Mouse (Mus musculus): Measurements from ENCODE around the gene Naa38. TPM values are rescaled to one million over a fixed set of nuclear protein-coding genes. Genes with fewer than 3 reads are reported as not detected.
A peak's percentile ranks its signal among the peaks of the same experiment; 100 is the strongest.

Gene Naa38
- polyA plus RNA-seq, 1 experiment from 2014 or later: 97.6 TPM

DNA sequence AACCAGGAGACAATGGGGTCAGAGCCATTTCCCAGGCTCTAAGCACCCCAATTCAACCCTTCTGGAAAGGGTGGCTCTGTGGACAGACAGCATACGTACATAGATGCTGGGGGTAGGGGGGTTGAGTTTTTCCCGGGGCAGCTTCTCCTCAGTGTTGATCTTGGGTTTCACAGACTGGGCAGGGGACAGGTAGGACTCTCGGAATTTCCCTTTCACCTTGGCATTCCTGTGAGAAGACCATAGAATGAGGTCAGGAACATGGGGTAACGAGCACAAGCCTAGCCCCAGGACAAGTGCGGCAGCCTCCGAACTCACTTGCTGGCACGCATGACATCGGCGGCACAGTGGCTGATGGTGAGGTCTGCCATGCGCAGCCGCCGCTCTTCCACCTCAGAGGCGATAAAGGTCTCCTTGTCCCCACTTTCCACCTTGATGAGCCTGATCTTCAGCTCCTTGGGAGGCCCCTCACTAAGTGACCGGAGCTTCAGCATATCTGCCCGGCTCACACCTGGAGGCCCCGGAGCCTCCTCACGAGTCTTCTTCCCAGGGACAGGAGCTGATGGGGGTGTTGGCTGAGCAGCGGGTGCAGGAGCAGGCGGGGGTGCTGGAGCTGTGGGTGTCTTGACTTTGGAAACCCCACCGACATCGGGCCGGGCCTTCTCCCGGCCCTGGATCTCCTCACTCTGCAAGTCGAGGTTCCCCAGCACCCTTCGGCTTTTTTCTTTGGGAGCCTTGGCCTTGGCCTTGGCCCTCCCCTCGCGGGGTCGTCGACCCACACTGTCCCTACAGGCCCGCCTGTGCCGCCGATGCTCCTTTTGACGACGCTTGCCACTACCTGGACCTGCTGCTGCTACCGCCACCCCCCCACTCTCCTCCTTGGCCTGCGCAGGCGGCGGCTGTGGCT, 8.7 kb downstream of the Naa38 start:
- WGBS: 94% methylated on average over 38 of the region's 38 CpGs
- no peak for DNase-seq
- Histone ChIP-seq H3K9me3 (ENCODE audit: control insufficient read depth, low read length) (no peaks in the 10 kb centered on the region), H3K4me1 (ENCODE audit: control insufficient read depth, insufficient read depth, low read length) (peaks cover 10% of the 10 kb centered on the region), H3K27me3 (ENCODE audit: control insufficient read depth, insufficient read depth, low read length) (no peaks in the 10 kb centered on the region), H3K4me2 (ENCODE audit: low read length) (no peak overlapping the region), H3K9ac (replicated peaks; ENCODE audit: low read length) (no peak overlapping the region), H3K4me3 (replicated peaks; ENCODE audit: low read depth, low read length) (no peak overlapping the region), H3K36me3 (ENCODE audit: control insufficient read depth, insufficient read depth, low read length) (peaks cover 94% of the 10 kb centered on the region), H3K27ac (replicated peaks; ENCODE audit: low read depth, low read length) (0 out of 2 replicates have a peak overlapping the region, but pooled peaks have one; percentile 8)
- ATAC-seq (ENCODE audit: low FRiP score, low TSS enrichment): no peak

DNA sequence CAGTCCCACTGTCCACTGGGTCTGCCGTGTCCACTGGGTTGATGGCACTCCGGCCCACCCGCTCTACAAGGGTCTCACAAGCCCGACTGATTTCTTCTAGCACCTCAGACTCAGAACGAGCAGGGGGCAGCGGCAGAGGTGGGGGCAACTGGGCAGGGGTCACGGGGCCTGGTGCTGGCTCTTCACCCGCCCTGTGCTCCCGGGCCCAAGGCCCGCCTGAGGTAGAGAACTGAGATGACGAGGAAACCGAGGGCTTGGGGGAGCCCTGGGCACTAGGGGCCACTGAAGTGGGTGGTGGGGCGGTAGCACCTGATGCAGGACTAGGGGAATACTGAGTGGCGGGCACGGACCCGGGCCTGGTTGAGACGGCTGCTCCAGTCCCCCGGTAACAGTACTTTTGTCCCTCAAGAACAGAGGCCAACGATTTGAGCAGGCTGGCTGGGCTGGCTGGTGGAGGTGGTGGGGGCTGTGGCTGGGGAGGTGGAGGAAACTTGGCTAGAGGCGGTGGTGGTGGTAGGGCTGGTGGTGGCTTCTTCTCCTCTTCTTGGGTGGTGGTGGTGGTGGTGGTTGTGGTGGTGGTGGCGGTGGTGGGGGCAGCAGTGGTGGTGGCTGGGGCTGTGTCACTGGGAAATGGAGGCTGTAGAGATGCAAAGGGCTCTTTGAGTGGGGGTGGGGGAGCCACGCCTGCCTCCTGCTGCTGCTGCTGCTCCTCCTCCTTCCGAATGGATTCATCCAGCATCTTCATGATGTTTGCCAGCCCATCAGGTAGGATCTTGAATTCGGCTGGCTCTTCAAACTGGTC, 9.5 kb downstream of the Naa38 start:
- DNase-seq (no peak), ATAC-seq (ENCODE audit: low FRiP score, low TSS enrichment) (no peak)
- Histone ChIP-seq H3K27me3 (ENCODE audit: control insufficient read depth, insufficient read depth, low read length) (no peaks in the 10 kb centered on the region), H3K4me3 (replicated peaks; ENCODE audit: low read depth, low read length) (no peak overlapping the region), H3K27ac (replicated peaks; ENCODE audit: low read depth, low read length) (no peak overlapping the region), H3K9me3 (ENCODE audit: control insufficient read depth, low read length) (no peaks in the 10 kb centered on the region), H3K9ac (replicated peaks; ENCODE audit: low read length) (no peak overlapping the region), H3K4me1 (ENCODE audit: control insufficient read depth, insufficient read depth, low read length) (peaks cover 13% of the 10 kb centered on the region), H3K4me2 (ENCODE audit: low read length) (no peak overlapping the region), H3K36me3 (ENCODE audit: control insufficient read depth, insufficient read depth, low read length) (peaks cover 85% of the 10 kb centered on the region)
- WGBS: 93% methylated on average over 23 of the region's 24 CpGs

DNA sequence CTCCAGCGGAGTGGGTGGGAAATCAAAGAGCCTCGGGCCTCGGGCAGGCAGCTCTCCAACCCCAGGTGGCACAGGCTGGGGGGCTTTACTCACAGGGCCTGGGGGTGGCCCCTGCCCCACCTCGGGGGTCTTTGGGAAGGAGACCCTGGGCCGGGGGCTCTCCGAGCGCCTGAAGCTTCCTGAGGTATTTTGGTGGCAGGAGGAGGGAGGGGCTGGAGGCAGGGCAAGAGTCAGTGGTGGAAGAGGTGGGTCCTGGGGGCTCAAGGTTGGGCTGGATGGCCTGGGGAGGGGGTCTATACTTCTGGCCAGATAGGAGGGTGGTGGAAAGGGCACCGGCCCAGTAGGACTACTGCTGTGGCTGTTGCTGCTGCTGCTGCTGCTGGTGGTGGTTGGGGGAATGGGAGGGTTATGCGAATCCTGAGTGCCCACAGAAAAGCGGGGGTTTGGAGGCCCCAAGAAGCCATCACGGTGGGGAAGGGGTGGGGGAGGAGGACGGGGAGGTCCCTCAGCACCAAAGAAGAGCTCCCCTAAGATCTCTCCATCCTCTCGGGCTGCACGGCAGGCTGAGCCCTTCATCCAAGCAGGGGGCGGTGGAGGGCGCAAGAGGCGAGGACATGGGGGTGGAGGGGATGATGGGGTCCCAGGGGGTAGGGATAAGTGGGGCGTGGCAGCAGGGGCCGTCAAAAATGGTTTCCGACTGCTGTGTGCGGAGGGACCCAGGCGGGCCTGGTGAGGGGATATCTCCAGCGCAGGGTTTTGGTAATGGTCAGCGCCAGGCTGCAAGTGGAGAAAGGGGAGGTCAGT, 10.3 kb downstream of the Naa38 start:
- WGBS: 91% methylated on average over 24 of the region's 24 CpGs

DNA sequence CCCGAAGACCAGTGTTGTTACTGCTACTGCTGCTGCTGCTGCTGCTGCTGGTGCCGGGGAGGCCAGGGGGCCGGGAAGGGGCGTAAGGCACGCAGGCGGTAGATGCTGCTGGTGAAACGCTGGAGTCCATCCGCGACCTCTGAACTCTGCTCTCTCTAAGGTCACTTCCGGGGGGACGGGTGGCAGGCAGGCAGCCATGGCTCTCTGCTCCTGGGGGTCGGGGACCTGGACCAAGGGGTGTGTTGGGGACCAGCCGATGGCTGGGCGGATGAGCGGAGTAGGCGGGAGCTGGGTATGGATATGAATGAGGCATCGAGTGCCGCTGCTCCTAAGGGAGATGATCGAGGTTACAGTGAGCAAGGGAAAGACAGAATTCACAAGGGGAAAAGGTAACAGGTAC, 11.0 kb downstream of the Naa38 start:
- ATAC-seq (ENCODE audit: low FRiP score, low TSS enrichment) (no peak), DNase-seq (no peak)
- no peaks in the 10 kb centered on the region for H3K9me3 ChIP-seq (ENCODE audit: control insufficient read depth, low read length)
- no peak overlapping the region for H3K27ac ChIP-seq (replicated peaks; ENCODE audit: low read depth, low read length)
- H3K9ac ChIP-seq (replicated peaks; ENCODE audit: low read length): no peak overlapping the region
- WGBS: 90% methylated on average over 19 of the region's 19 CpGs
- H3K4me1 ChIP-seq (ENCODE audit: control insufficient read depth, insufficient read depth, low read length): peaks cover 17% of the 10 kb centered on the region
- no peak overlapping the region for H3K4me2 ChIP-seq (ENCODE audit: low read length)
- H3K4me3 ChIP-seq (replicated peaks; ENCODE audit: low read depth, low read length): no peak overlapping the region
- H3K36me3 ChIP-seq (ENCODE audit: control insufficient read depth, insufficient read depth, low read length): peaks cover 70% of the 10 kb centered on the region
- no peaks in the 10 kb centered on the region for H3K27me3 ChIP-seq (ENCODE audit: control insufficient read depth, insufficient read depth, low read length)

More for the DNA sequence above, 10.3 kb downstream of the Naa38 start:
- DNase-seq (no peak), ATAC-seq (ENCODE audit: low FRiP score, low TSS enrichment) (no peak)
- no peaks in the 10 kb centered on the region for H3K27me3 ChIP-seq (ENCODE audit: control insufficient read depth, insufficient read depth, low read length)
- peaks cover 77% of the 10 kb centered on the region for H3K36me3 ChIP-seq (ENCODE audit: control insufficient read depth, insufficient read depth, low read length)
- peaks cover 17% of the 10 kb centered on the region for H3K4me1 ChIP-seq (ENCODE audit: control insufficient read depth, insufficient read depth, low read length)
- H3K27ac ChIP-seq (replicated peaks; ENCODE audit: low read depth, low read length): no peak overlapping the region
- no peaks in the 10 kb centered on the region for H3K9me3 ChIP-seq (ENCODE audit: control insufficient read depth, low read length)
- no peak overlapping the region for H3K4me3 ChIP-seq (replicated peaks; ENCODE audit: low read depth, low read length)
- H3K4me2 ChIP-seq (ENCODE audit: low read length): no peak overlapping the region
- H3K9ac ChIP-seq (replicated peaks; ENCODE audit: low read length): no peak overlapping the region

DNA sequence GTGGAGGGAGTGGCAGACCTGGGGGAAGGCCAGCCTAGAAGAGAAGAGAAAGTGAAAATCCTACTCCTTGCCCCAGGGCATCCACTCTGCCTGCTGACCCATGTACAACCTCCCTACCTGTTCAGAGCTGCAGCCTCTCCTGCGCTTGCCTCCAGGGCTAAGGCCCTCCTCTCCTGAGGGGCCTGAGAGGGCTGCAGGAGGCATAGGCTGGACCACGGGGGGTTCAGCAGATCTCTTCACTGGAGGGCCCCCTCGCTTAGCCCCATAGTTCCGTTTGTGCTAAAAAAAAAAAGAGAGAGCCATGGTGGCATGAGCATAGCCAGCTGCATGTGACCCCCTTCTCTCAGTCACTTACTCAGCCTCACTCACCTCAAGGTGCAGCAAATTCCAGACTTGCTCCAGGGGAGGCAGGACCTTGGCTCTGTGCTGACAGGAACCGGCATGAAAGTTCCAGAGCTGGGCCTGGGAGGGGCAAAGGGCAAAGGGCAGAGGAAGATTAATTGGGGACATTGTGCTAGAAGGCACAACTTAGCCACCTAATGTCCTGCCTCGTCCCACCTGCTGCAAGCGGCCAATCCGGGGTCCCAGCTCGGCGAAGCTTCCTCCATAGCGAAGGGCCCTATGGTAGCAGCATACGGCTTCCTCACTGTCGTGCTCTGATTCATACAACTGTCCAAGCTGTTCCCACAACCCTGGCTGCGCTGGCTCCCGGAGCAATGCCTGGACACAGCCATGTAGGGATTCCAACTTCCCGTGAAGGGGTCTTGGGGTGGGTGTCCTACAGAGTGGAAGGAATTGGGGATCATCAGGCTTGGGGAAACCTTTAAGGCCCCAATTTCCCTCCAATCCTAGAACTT, 11.8 kb downstream of the Naa38 start:
- 0 out of 2 replicates have a peak overlapping the region, but pooled peaks have one; percentile 3 for H3K9ac ChIP-seq (replicated peaks; ENCODE audit: low read length)
- 93% methylated on average over 16 of the region's 16 CpGs for WGBS
- H3K27ac ChIP-seq (replicated peaks; ENCODE audit: low read depth, low read length): no peak overlapping the region
- no peaks in the 10 kb centered on the region for H3K27me3 ChIP-seq (ENCODE audit: control insufficient read depth, insufficient read depth, low read length)
- no peak overlapping the region for H3K4me3 ChIP-seq (replicated peaks; ENCODE audit: low read depth, low read length)
- no peak overlapping the region for H3K4me2 ChIP-seq (ENCODE audit: low read length)
- DNase-seq (no peak), ATAC-seq (ENCODE audit: low FRiP score, low TSS enrichment) (no peak)
- peaks cover 68% of the 10 kb centered on the region for H3K36me3 ChIP-seq (ENCODE audit: control insufficient read depth, insufficient read depth, low read length)
- H3K4me1 ChIP-seq (ENCODE audit: control insufficient read depth, insufficient read depth, low read length): peaks cover 22% of the 10 kb centered on the region
- no peaks in the 10 kb centered on the region for H3K9me3 ChIP-seq (ENCODE audit: control insufficient read depth, low read length)

DNA sequence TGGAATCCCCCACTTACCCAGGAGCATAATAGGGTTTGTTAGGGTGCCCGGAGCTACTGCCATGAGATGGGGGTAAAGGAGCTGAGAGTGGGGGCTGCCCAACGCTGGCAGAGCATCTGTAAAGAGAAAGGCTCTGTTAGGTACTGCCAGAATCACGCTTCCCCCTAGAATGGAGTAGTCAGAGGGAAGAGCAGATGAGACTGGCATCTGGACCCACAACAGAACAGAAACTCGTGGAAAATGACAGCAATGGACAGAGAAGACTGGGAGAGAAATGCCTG, 12.4 kb downstream of the Naa38 start:
- ATAC-seq (ENCODE audit: low FRiP score, low TSS enrichment) (no peak), DNase-seq (no peak)
- Histone ChIP-seq H3K9ac (replicated peaks; ENCODE audit: low read length) (0 out of 2 replicates have a peak overlapping the region, but pooled peaks have one; percentile 85), H3K27me3 (ENCODE audit: control insufficient read depth, insufficient read depth, low read length) (no peaks in the 10 kb centered on the region), H3K36me3 (ENCODE audit: control insufficient read depth, insufficient read depth, low read length) (peaks cover 68% of the 10 kb centered on the region), H3K27ac (replicated peaks; ENCODE audit: low read depth, low read length) (no peak overlapping the region), H3K4me1 (ENCODE audit: control insufficient read depth, insufficient read depth, low read length) (peaks cover 28% of the 10 kb centered on the region), H3K4me3 (replicated peaks; ENCODE audit: low read depth, low read length) (peak overlapping the region; percentile 62; the same call in 1 of the 2 replicates), H3K4me2 (ENCODE audit: low read length) (peak overlapping the region; percentile 99), H3K9me3 (ENCODE audit: control insufficient read depth, low read length) (no peaks in the 10 kb centered on the region)
- WGBS: 88% methylated on average over 4 of the region's 4 CpGs

DNA sequence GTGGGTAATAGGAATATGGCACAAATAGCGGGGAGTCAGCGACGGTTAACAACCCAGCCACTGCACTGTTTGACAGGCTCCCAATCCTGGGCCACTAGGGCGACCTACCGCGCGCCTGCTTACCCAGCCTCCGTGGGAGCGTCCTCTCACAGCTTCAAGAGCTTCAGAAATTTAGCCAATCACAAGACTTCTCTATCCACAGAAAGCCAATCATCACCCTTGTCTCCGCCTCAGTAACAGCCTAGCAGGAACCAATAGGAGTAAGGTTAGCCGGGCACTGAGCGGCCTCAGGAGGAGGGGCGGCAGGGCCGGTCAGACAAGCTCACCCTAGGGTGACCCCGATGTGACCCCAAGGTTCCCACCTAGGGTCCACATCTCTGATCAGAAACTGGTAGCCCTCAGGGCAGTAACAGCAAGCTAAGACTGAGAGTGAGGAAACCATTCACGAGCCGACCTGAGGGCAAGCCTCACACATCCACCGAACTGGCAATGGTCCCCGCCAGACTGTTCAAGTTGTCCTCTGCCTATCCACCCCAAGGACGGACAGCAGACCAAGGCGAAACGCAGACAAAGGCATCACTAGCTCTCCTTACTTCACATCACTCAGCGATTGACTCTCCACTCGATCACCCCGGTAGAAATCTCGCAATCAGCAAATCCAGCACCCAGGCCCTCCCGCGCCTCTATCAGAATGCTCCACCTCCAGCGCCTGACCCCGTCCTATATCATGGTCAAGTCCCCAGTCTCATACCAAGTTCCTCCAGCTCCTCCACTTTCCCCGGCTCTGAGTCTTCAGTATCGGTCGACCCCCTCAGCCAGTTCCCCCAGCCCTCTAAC, 13.5 kb downstream of the Naa38 start:
- Histone ChIP-seq H3K27ac (replicated peaks; ENCODE audit: low read depth, low read length) (peak overlapping the region; percentile 100), H3K36me3 (ENCODE audit: control insufficient read depth, insufficient read depth, low read length) (peaks cover 62% of the 10 kb centered on the region), H3K9me3 (ENCODE audit: control insufficient read depth, low read length) (no peaks in the 10 kb centered on the region), H3K4me3 (replicated peaks; ENCODE audit: low read depth, low read length) (peak overlapping the region; percentile 62), H3K9ac (replicated peaks; ENCODE audit: low read length) (peak overlapping the region; percentile 85), H3K4me2 (ENCODE audit: low read length) (peak overlapping the region; percentile 99), H3K27me3 (ENCODE audit: control insufficient read depth, insufficient read depth, low read length) (no peaks in the 10 kb centered on the region), H3K4me1 (ENCODE audit: control insufficient read depth, insufficient read depth, low read length) (peaks cover 39% of the 10 kb centered on the region)
- ATAC-seq (ENCODE audit: low FRiP score, low TSS enrichment) (peak; percentile 60), DNase-seq (peak; percentile 90)
- WGBS: under 1% methylated on average over 33 of the region's 33 CpGs

Data from midbrain, embryonic 14.5 days (tissue).